Mouse (Mus musculus): ENCODE measurements at regions not wholly inside any gene's neighbourhood (a gene's known extent, or its start where the extent isn't known, plus 50 kb on each side); places are given as distances from the start of the nearest gene placed in this dataset.
"Not testable (repeated sequence)": the region's sequence is repeated elsewhere in the genome, so short reads cannot be mapped to it uniquely, and the experiment has no call there.

- intact Hi-C loops (cut with DNase I), result no loop called here
- DNase-seq, result no peak
These were observed 204.7 kb upstream of the Crbn start for GRCm38 (mm10) chr6:107004406-107005120.

- intact Hi-C loops (cut with DNase I), result no loop called here
- no peak for DNase-seq
These were observed 210.9 kb upstream of the Crbn start for GRCm38 (mm10) chr6:107010785-107011184.

- intact Hi-C loops (cut with DNase I), result no loop called here
- DNase-seq, result peak; percentile 15
These were observed 213.1 kb upstream of the Crbn start for GRCm38 (mm10) chr6:107012938-107013511.

GRCm38 (mm10) chr6:107019126-107019525 is 219.2 kb upstream of the Crbn start:
- DNase-seq, result no peak
- intact Hi-C loops (cut with DNase I), result no loop called here

DNA sequence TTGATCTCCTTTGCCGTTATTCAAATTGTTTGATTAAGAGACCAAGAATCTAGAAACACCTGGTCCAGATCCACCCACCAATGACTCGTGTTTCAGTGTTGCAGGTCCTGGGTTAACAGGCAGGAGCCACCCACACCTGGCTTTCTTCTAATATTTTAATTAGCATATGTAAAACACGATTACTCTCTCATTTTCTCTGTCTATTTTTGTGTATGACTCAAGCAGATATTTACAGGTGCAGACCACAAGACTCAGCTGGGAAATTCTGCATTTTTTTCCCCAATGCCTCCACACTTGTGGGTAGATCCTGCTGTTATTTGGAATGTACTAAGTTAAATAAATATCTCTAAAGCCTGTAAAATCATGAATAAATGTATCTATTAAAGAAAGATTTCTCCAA is 245.3 kb upstream of the Crbn start:
- intact Hi-C loops (cut with DNase I), result no loop called here
- no peak for DNase-seq

DNA sequence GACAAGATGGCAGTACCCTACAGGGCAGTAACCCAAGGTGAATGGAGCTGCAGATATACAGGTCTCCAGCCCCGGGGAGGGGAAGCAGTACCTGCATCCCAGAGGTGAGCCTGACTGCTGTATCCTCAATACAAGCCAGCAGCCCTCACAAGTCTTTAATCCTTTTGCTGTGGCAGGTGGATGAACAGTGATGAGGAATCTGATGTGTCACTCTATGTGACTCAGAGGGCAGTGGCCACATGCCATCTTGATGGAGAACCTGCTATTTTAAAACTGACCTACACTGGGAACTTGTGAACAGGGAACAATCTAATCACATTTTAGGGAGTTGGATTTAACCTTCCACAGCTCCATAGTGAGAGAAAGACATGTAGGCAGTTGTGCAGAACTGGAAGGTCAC is 251.7 kb upstream of the Crbn start:
- DNase-seq, result no peak
- intact Hi-C loops (cut with DNase I), result no loop called here

- DNase-seq, result no peak
- intact Hi-C loops (cut with DNase I), result no loop called here
These were observed 252.3 kb upstream of the Crbn start for GRCm38 (mm10) chr6:107052180-107052579.

- no peak for DNase-seq
- intact Hi-C loops (cut with DNase I), result no loop called here
These were observed 259.3 kb upstream of the Crbn start for GRCm38 (mm10) chr6:107059001-107059765.

DNA sequence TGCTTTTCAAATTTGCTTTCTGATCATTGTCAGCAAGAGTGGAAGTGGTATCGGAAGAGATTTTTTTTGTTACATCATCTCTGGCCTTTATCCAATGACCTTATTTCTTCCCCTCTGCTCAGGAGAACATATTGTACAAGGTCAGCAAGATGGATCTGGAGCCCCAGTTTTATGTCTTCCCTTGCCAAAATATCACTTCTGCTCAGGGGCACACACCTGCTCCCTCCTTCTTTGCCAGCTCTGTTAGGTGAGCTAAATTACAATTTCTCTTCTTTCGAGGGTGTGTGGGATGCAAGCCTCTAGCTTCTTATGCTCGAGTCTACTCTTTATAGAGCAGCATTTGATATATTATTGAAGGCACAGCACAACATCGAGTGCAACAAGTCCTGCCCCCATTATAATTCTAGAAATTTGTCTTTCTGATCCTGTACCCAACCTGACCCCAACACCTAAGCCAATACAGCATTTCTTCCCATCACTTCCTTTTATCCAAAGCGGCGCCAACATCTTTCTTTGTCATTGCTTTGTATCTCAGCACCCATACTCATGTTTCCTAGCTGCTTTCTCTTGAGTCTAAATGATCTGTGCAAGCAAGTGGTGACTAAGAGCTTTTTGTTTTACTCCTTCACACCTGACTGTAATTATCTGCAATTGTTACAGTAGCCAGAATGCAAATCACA is 263.1 kb upstream of the Crbn start:
- intact Hi-C loops (cut with DNase I), result no loop called here

DNA sequence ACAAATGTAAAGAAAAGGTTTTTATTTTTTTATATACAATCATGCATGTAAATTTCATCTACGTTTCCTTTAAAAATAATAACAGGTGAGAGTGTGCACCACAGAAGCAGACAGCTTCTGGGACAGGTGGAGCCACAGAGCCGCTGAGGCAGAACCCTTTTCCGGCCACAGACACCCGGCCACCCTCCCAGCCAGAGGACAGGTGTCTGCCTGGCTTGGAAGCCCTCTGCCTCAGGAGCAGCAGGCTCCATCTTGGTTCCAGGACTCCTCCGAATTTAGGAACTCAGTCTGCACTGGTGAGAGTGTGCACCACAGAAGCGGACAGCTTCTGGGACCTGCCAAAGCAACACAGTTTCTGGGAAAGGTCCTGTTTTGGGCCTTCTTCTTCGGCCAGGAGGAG is 270.6 kb upstream of the Crbn start:
- intact Hi-C loops (cut with DNase I), result no loop called here

More for the DNA sequence above, 263.1 kb upstream of the Crbn start:
- peak; percentile 8 for DNase-seq

DNA sequence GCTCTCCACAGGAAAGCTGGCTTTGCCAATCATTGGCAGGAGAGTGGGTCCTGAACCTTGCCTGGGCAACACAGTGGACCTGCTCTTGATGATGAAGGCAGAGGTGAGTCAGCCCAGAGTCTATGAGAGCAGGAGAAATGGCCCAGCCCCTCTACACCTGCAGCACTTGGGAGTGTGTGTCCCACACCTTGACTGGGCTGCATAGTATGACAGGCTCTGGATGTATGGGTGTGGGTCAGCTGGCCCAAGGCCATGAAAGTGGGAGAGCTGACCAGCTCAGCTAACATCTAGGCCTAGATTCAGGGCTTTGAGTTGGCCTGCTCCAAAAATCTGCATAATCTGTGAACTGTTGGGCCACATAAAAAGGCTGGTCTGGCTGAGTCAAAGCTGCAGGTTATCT is 292.7 kb upstream of the Crbn start:
- intact Hi-C loops (cut with DNase I), result no loop called here
- no peak for DNase-seq

More for the DNA sequence above, 270.6 kb upstream of the Crbn start:
- no peak for DNase-seq

GRCm38 (mm10) chr6:107128716-107129115 is 328.8 kb upstream of the Crbn start:
- no peak for DNase-seq
- intact Hi-C loops (cut with DNase I), result no loop called here

GRCm38 (mm10) chr6:107167736-107168491 is 361.7 kb upstream of the Lrrn1 start:
- DNase-seq, result no peak
- intact Hi-C loops (cut with DNase I), result no loop called here

DNA sequence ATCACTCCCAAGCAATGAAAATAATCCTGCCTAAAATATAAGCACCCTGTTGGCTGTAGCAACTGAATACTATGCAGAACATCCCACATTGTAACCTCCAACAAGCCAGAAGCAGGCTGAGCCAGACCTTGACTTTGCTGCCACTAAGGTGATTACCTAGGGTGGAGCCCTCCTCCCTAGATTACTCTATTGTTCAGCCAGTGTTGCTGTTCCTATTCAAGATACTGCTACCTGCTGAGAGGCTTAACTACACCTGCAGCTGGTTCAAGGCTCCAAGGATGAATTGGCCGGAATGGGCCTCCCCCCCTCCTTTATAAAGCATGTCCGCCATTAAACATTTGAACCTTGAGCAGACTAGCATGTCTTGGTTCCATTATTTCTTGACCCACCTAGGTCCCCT is 311.3 kb upstream of the Lrrn1 start:
- no peak for DNase-seq
- intact Hi-C loops (cut with DNase I), result no loop called here

- intact Hi-C loops (cut with DNase I), result no loop called here
These were observed 310.8 kb upstream of the Lrrn1 start for GRCm38 (mm10) chr6:107218721-107219120.

GRCm38 (mm10) chr6:107222602-107223001 is 307.0 kb upstream of the Lrrn1 start:
- intact Hi-C loops (cut with DNase I), result no loop called here
- DNase-seq, result no peak

More at GRCm38 (mm10) chr6:107218721-107219120, 310.8 kb upstream of the Lrrn1 start:
- DNase-seq, result no peak

GRCm38 (mm10) chr6:107229843-107230242 is 299.7 kb upstream of the Lrrn1 start:
- intact Hi-C loops (cut with DNase I); DNase-seq: not testable (repeated sequence)

DNA sequence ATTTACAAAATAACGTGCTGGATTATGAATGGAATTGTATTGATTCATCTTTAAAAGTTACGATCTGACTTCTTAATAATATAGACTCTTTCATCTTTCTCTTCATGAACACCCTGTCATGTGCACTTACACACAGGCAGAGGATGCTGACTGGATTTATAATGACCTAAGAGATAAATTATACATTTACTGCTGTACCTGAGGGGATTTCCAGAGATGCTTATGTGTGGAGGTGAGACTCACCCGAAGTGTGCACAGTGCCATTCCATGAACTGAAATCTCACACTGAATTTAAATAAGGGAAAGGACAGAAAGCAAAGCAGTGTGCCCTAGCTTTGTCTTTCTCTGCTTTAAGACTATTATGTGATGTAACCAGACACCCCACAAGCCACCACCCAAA is 291.9 kb upstream of the Lrrn1 start:
- intact Hi-C loops (cut with DNase I), result no loop called here
- no peak for DNase-seq

- no peak for DNase-seq
- intact Hi-C loops (cut with DNase I), result no loop called here
These were observed 285.6 kb upstream of the Lrrn1 start for GRCm38 (mm10) chr6:107243981-107244380.

DNA sequence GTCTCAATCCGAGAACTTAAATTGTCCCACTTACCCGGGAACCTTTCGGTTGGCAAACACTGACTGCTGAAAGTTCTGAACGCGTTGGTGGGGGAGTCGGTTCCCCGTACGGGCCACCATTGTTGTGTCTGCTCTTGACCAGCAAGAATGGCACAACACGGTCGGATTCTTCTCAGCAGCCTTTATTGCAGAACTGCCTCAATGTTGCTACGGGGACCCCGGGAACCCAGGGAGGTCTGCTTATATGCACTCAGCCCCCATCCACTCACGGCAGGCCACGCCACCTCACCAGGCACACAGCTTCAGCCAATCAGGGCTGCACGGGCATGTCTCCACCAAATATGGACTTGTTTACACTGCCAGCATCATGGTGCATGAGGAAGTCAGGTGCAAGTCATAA is 249.2 kb upstream of the Lrrn1 start:
- intact Hi-C loops (cut with DNase I), result no loop called here
- DNase-seq, result no peak

DNA sequence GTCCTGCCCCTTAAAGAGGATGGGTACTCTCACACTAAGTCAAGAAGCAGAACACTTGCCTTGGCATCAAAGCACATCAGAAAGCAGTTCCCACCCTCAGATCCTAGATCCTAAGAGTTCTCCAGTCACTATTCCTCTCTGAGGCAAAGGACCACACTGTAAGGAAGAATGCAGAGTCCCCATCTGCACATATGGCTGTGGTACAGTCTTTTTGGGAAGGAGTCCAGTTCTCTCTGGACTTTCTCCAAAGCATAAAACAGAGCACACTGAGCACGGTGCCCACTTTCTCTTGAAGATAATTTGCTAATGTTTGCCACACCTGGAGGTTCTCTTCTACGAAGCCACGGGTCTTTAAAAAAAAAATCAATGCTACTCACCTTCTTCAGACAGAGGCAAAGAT is 238.7 kb upstream of the Lrrn1 start:
- intact Hi-C loops (cut with DNase I), result no loop called here
- no peak for DNase-seq
